Mouse (Mus musculus): ENCODE results near the gene Afm. TPM values are rescaled to one million over a fixed set of nuclear protein-coding genes. Genes with fewer than 3 reads are reported as not detected.

The Afm gene
- polyA plus RNA-seq (2012; rRNA removed): 0.46 and 1.0 TPM in 2 replicates

GRCm38 (mm10) chr5:90518356-90519100 lies at the start of gene Afm:
TSS of gene Afm (plus strand) at chr5:90518932.

GRCm38 (mm10) chr5:90490518-90490917 lies 28.2 kb upstream of the Afm start, which contains the start of gene Afp:
TSS of gene Afp (plus strand) at chr5:90490737.

GRCm38 (mm10) chr5:90560743-90561142 lies 42.0 kb downstream of the Afm start, which contains the start of gene 5830473C10Rik:
TSS of gene 5830473C10Rik (plus strand) at chr5:90561107.

Other genes with a start within 250 kb of the Afm start
- gene Ankrd17, start 152.4 kb upstream of the Afm start, polyA plus RNA-seq (2012; rRNA removed): 37.1 and 58.9 TPM in 2 replicates
- gene Gm9958, start 151.7 kb upstream of the Afm start, polyA plus RNA-seq (2012; rRNA removed): 1.4 and 4.6 TPM in 2 replicates
- 131 and 403 TPM in 2 replicates for gene Alb, start 58.0 kb upstream of the Afm start, polyA plus RNA-seq (2012; rRNA removed)
- 386 and 397 TPM in 2 replicates for gene Afp, start 28.2 kb upstream of the Afm start, polyA plus RNA-seq (2012; rRNA removed)
- 0.04 and 0.11 TPM in 2 replicates for gene 5830473C10Rik, start 42.2 kb downstream of the Afm start, polyA plus RNA-seq (2012; rRNA removed)
- gene Rassf6, start 121.7 kb downstream of the Afm start, polyA plus RNA-seq (2012; rRNA removed): 0.46 and 0.83 TPM in 2 replicates
- gene Cxcl5, start 240.4 kb downstream of the Afm start, polyA plus RNA-seq (2012; rRNA removed): 0.25 and 0.40 TPM in 2 replicates
- 15.5 and 22.9 TPM in 2 replicates for gene Ppbp, start 249.6 kb downstream of the Afm start, polyA plus RNA-seq (2012; rRNA removed)